Mouse (Mus musculus) small intestine, adult 2 months (tissue): ENCODE measurements around the gene Atg10.

ENCODE experiments used
- CTCF ChIP-seq: fragments of 200-500 bp; IDR thresholded peaks from 2 replicates; pipeline ENCODE4 v1.5.1; 2012; ENCODE audit warnings: low read depth, mild to moderate bottlenecking, control low read depth, inconsistent platforms, low read length, moderate library complexity, mixed read lengths; ENCODE audit not compliant: insufficient replicate concordance, insufficient read length; ENCODE audit errors: extremely low read depth
- POLR2A ChIP-seq: fragments of 200-500 bp; IDR thresholded peaks from 2 replicates; pipeline ENCODE4 v1.6.1; 2012; ENCODE audit warnings: low read depth, mild to moderate bottlenecking, control low read depth, inconsistent platforms, low read length, moderate library complexity

DNA sequence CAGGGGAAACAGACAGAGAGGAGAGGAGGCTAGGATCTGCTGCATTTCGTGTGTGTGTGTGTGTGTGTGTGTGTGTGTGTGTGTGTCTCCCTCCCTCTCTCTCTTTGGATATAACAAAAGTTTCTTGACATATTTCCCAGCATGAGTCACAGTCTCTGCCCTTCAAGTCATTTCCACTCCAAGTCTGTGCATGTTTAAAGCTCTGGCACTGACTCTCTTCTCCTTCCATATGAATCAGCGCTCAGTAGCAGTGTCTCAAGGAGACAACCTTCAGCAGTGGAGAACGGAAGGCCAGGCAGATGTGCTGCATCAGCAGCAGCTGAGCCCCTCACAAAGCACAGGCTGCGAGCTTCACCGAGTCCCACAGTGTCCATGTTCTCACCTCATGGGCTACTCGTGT is 58.6 kb downstream of the Atg10 start:
- TF ChIP-seq CTCF, result no peak
- no peak for TF ChIP-seq POLR2A
